Mouse (Mus musculus) bone marrow, adult 2 months (tissue): ENCODE measurements around the gene Adam4. TPM values are rescaled to one million over a fixed set of nuclear protein-coding genes. Genes with fewer than 3 reads are reported as not detected.
"Not testable (repeated sequence)": the region's sequence is repeated elsewhere in the genome, so short reads cannot be mapped to it uniquely, and the experiment has no call there.

ENCODE experiments used
- H3K27ac ChIP-seq: fragments of 200-500 bp; 2 replicates; pipeline ENCODE4 v1.5.1; 2012; ENCODE audit warnings: low read depth, mild to moderate bottlenecking, control low read depth, inconsistent platforms, low read length; ENCODE audit not compliant: control insufficient read depth, poor library complexity, insufficient read depth
- H3K4me1 ChIP-seq: fragments of 200-500 bp; 2 replicates; pipeline ENCODE4 v1.6.1; 2011; ENCODE audit warnings: low read length; ENCODE audit not compliant: control insufficient read depth, insufficient read depth
- H3K4me3 ChIP-seq: fragments of 200-500 bp; replicated peaks from 2 replicates; pipeline ENCODE3; 2011; ENCODE audit warnings: mild to moderate bottlenecking, low read depth, low read length, control low read depth; ENCODE audit not compliant: control insufficient read depth
- CTCF ChIP-seq: fragments of 200-500 bp; IDR thresholded peaks from 2 replicates; pipeline ENCODE4 v1.5.1; 2011; ENCODE audit warnings: low read length, control low read depth; ENCODE audit not compliant: control insufficient read depth, insufficient read depth
- POLR2A ChIP-seq: fragments of 200-500 bp; IDR thresholded peaks from 2 replicates; pipeline ENCODE4 v1.6.1; 2011; ENCODE audit warnings: low read depth, mild to moderate bottlenecking, control low read depth, low read length, borderline replicate concordance; ENCODE audit not compliant: control insufficient read depth
- WGBS: fragments of 180-500 bp; shearing (Covaris S2); methylation state at CpG from one replicate; pipeline ENCODE4 v1.1.7; 2018; 5-methylcytosine and 5-hydroxymethylcytosine counted together
- polyA plus RNA-seq: library from polyadenylated mRNA; stranded (reverse); fragments of >200 nt; gene quantifications from 2 replicates; pipeline ENCODE4 v1.2.4, GENCODE M21; 2011; ENCODE audit warnings: low replicate concordance; ENCODE audit not compliant: missing spikeins, insufficient read depth, insufficient read length

Adam4 gene
- polyA plus RNA-seq, result 0.52 and 1.5 TPM in 2 replicates

DNA sequence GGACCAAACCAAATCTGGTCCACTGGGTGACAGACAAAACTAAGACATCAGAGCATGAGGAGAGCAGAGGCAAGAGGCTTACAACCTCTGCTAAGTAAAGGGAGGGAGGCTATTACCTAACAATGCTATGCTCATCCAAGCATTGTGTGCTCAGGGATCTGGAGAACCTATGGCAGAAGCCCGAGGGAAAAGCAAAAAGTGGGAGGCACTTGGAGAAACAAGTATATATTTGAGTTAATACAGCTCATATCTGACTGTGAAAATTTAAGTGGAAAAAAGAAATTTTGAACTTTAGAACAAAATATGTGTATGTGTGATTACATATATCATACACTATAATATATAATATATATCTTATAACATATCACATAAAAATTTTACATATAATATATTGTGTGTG is at the start of gene Adam4:
TSS of gene Adam4 (minus strand) at position 101 of the 400 bp plus-strand sequence.
- 82% methylated on average over 1 of the region's 1 CpGs for WGBS
- TF ChIP-seq CTCF, result no peak
- no peak for TF ChIP-seq POLR2A
- Histone ChIP-seq H3K4me1 (no peaks in the 10 kb centered on the region), H3K4me3 (no peak within 1 kb of the TSS), H3K27ac (no peak within 1 kb of the TSS)

DNA sequence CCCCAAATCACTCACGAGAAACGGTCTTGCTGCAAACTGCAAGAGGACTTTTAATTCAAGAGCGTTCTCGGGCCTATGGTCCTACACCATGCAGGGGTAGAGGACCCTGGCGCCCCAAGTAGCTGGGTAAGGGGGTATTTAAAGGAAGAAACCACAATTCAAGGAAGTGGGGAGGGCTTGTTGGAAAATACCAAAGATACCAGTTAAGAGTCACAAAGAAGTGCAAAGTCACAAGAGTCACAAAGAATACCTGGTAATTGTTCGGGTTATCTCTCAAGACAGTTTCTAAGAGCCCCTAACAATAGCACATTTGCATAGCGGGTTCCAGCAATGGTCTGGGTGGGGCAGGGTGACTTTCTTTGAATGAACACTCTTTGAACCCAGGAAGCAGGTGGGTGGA is 37.3 kb upstream of the Adam4 start:
- H3K4me1 ChIP-seq, H3K4me3 ChIP-seq, H3K27ac ChIP-seq: not testable (repeated sequence)
- WGBS, result 91% methylated on average over 7 of the region's 7 CpGs

GRCm38 (mm10) chr12:81438985-81439384 is 17.2 kb upstream of the Adam4 start:
- H3K4me3 ChIP-seq, H3K27ac ChIP-seq, H3K4me1 ChIP-seq: not testable (repeated sequence)
- 93% methylated on average over 9 of the region's 9 CpGs for WGBS

- WGBS, result 90% methylated on average over 2 of the region's 2 CpGs
- H3K4me1 ChIP-seq, H3K4me3 ChIP-seq, H3K27ac ChIP-seq: not testable (repeated sequence)
These were observed 13.0 kb upstream of the Adam4 start for GRCm38 (mm10) chr12:81434778-81435177.

DNA sequence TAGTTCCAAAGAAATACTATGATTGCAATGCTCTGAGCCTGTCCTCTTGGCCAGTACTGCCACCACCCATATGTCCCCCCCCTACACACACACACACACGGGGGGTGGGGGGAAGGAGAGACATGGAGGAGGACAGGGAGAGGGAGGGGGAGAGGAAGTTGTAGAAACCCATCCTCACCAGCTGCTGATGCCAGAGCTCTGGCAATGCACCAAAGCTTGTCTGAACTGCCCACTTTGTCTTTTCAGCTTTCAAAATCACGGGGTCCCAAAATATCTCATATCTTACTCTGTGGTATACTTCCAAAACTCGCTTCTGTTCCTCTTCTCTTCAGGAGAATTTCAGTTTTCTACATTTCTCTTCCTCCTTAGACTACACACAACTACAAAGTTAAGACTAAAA is 8.5 kb downstream of the Adam4 start:
- TF ChIP-seq CTCF (no peak), POLR2A (no peak)
- WGBS, result 35% methylated on average over 3 of the region's 3 CpGs
- Histone ChIP-seq H3K4me3 (no peak overlapping the region), H3K4me1 (no peaks in the 10 kb centered on the region), H3K27ac (no peak overlapping the region)

DNA sequence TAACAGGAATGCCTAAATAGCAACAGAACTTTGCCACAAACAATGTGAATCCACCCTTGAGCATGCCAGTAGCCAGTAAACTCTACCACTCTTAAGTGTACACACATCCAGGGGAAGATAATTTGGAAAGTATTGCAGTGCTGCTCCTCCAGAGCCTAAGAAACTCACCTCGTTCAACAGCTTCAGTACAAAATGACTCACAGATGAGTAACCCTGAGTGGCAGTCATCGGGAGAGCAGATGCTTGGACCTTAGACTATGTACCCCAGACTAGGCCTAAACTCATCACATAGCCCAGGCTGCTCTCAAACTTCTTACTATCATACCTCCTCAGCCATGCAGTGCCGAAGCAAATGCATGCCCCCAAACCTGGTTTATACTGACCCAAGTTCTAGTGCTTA is 12.8 kb downstream of the Adam4 start:
- no peaks in the 10 kb centered on the region for H3K4me1 ChIP-seq
- no peak for TF ChIP-seq POLR2A
- H3K4me3 ChIP-seq, result no peak overlapping the region
- H3K27ac ChIP-seq, result no peak overlapping the region
- 81% methylated on average over 3 of the region's 3 CpGs for WGBS

DNA sequence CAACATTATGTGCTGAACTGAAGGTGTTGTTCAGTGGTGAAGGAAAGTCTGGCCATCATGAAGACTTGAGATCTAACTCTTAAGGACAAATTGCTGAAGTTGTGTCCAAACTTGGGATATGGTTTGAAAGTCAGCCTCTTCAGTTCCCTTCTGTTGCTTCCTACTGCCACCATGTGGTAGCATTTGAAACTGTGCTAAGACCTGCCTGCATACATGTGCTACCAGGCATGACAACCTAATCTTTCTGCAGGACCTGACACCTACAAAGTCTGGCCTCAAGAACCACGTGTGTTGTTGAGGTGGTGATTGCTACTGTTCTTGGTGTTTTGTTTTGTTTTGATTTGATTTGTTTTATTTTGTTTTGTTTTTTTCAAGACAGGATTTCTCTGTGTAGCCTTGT is 19.6 kb downstream of the Adam4 start:
- H3K4me1 ChIP-seq, result no peaks in the 10 kb centered on the region
- H3K4me3 ChIP-seq, result no peak overlapping the region
- H3K27ac ChIP-seq, result no peak overlapping the region
- WGBS, result 10% methylated on average over 1 of the region's 1 CpGs
- TF ChIP-seq CTCF (peak; percentile 20; the same call in 1 of the 2 replicates), POLR2A (no peak)

GRCm38 (mm10) chr12:81379364-81379763 is 42.4 kb downstream of the Adam4 start, which contains the start of gene Gm4787:
Gene Gm4787 (minus strand): TSS chr12:81379464.
- H3K27ac ChIP-seq, H3K4me3 ChIP-seq, H3K4me1 ChIP-seq: not testable (repeated sequence)
- WGBS, result 82% methylated on average over 1 of the region's 1 CpGs

Other genes starting within 250 kb of the Adam4 start
- 0.82 TPM in 1 of 2 replicates, not detected in the other for gene Slc8a3, start 88.8 kb downstream of the Adam4 start, polyA plus RNA-seq
- 1.1 TPM in 1 of 2 replicates, not detected in the other for gene Gm4787, start 42.5 kb downstream of the Adam4 start, polyA plus RNA-seq
- gene Cox16, start 63.2 kb upstream of the Adam4 start, polyA plus RNA-seq, result 53.3 and 71.8 TPM in 2 replicates
- gene Gm20498, start 111.0 kb upstream of the Adam4 start, polyA plus RNA-seq, result 6.1 TPM in 1 of 2 replicates, not detected in the other
- gene Synj2bp, start 111.0 kb upstream of the Adam4 start, polyA plus RNA-seq, result 15.9 and 16.7 TPM in 2 replicates
- gene Adam21, start 146.5 kb upstream of the Adam4 start, polyA plus RNA-seq, result 1.2 TPM in 1 of 2 replicates, not detected in the other
- 32.8 and 51.8 TPM in 2 replicates for gene Med6, start 173.1 kb upstream of the Adam4 start, polyA plus RNA-seq
- not detected in 2 replicates for gene Ttc9, start 209.3 kb upstream of the Adam4 start, polyA plus RNA-seq